Mouse (Mus musculus): ENCODE measurements at regions not wholly inside any gene's neighbourhood (a gene's known extent, or its start where the extent isn't known, plus 50 kb on each side); places are given as distances from the start of the nearest gene placed in this dataset.

DNA sequence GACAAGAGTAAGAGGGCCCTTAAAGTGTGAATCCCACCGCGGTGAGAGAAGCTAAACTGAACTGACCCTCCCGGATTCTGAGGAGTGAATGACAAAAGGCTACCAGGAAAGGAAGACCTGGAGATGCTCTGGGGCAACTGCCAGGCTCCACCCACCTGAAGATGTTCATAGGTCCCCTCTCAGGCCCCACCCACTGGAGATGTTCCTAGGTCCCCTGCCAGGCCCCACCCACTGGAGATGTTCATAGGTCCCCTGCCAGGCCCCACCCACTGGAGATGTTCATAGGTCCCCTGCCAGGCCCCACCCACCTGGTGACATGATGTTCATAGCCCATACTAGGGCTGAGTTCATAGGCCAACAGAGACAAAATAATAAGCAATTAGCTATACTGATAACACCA lies 54.5 kb upstream of the Tmem132d start:
- TF ChIP-seq POLR2A (IDR thresholded peaks at IDR 0.05; ENCODE audit: borderline replicate concordance, extremely low read depth, low read depth, low read length) = no peak
- no peak for TF ChIP-seq CTCF (IDR thresholded peaks at IDR 0.05; ENCODE audit: insufficient read depth, low read length)
- H3K4me1 ChIP-seq (ENCODE audit: control insufficient read depth, insufficient read depth, low read length) = no peaks in the 10 kb centered on the region
- 60% methylated on average over 3 of the region's 3 CpGs for WGBS
- DNase-seq = no peak
- H3K4me3 ChIP-seq (replicated peaks; ENCODE audit: extremely low read depth, low read depth, low read length) = no peak overlapping the region

DNA sequence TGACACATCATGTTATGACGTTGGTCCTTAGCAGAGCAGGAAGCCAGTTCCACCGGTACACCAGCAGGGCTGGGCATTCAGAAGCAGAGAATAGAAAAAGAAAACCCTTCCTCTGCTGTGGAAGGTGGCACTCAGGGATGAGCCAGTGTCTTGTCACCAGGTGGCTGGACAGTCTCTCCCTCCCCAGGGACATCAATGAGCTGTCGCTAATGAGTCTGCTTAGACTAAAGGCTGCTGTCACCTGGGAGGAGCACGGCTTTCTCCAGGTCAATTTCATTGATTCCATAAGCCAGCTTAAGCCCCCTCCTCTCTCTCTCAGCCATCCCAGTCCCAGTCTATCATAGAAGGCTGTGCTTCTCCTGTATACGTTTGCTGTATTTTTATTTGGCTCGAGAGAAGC lies 51.2 kb upstream of the Tmem132d start:
- TF ChIP-seq CTCF (IDR thresholded peaks at IDR 0.05; ENCODE audit: insufficient read depth, low read length) = no peak
- DNase-seq = no peak
- Histone ChIP-seq H3K4me3 (replicated peaks; ENCODE audit: extremely low read depth, low read depth, low read length) (no peak overlapping the region), H3K4me1 (ENCODE audit: control insufficient read depth, insufficient read depth, low read length) (no peaks in the 10 kb centered on the region)
- WGBS = 37% methylated on average over 6 of the region's 6 CpGs

DNA sequence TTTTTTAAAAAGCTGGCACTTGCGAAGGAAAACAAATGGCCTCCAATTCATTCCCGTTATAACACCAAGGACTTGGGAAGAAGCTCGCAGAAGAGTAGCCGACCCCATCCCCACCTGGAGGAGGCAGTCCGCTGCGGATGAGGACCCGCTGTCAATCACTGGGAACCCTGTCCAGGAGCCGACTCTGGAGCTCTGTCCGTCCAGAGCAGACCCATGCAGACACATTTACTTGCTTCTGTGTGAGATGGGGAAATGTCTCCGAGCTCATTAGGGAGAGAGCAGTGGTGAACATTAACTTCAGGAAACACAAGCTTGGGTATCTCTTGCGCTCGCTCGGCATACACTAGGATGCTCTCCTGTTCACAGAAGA lies 50.5 kb upstream of the Tmem132d start:
- no peak for TF ChIP-seq POLR2A (IDR thresholded peaks at IDR 0.05; ENCODE audit: borderline replicate concordance, extremely low read depth, low read depth, low read length)
- no peak for TF ChIP-seq CTCF (IDR thresholded peaks at IDR 0.05; ENCODE audit: insufficient read depth, low read length)
- no peak overlapping the region for H3K4me3 ChIP-seq (replicated peaks; ENCODE audit: extremely low read depth, low read depth, low read length)
- WGBS = 9% methylated on average over 13 of the region's 13 CpGs
- H3K4me1 ChIP-seq (ENCODE audit: control insufficient read depth, insufficient read depth, low read length) = no peaks in the 10 kb centered on the region
- no peak for DNase-seq

DNA sequence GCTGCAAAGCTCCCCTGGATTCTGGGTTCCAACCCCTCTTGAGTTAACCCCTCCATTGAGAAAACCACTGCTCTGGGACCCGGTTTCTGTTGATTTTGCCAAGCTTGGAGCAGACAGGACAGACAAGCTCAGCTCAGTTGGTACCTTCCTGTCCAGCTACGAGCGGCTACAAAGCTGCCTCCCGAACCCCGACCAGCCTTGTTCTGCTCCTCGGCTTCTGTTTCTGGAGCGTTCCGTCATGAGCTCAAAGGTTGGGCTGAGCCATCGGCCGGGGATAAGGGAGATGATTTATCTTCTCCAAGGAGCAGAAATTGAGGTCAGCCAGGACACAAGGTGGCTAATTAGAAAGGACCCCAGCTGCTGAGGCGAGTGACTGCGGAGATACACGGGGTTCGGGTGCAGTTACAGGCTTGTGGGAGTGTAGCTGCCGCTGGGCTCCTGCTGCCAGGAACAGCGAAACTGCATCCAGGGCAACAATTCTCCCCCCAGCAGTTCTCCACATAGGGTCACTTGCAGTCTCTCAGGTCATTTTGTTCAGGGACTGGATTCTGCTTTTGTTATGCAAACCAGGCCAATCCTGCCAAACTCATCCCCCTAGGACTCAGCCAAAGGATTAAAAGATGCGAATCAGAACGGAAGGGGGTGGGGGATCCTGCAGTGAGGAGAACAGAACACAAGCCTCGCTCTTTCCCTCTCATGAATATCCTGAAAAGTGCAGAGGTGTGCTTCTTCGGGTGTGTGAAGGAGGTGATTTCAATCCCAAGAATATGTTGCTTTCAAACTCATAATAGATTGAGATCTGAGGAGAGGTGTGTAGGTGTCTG lies 50.0 kb upstream of the Tmem132d start:
- WGBS = 6% methylated on average over 20 of the region's 20 CpGs

More for the DNA sequence above, 50.0 kb upstream of the Tmem132d start:
- no peak for TF ChIP-seq POLR2A (IDR thresholded peaks at IDR 0.05; ENCODE audit: borderline replicate concordance, extremely low read depth, low read depth, low read length)
- TF ChIP-seq CTCF (IDR thresholded peaks at IDR 0.05; ENCODE audit: insufficient read depth, low read length) = no peak
- Histone ChIP-seq H3K4me3 (replicated peaks; ENCODE audit: extremely low read depth, low read depth, low read length) (no peak overlapping the region), H3K4me1 (ENCODE audit: control insufficient read depth, insufficient read depth, low read length) (no peaks in the 10 kb centered on the region)
- no peak for DNase-seq

All from lung, adult 2 months (tissue).